33 mouse cellular contexts compared by ENCODE assay signal in the genomic region with DNA sequence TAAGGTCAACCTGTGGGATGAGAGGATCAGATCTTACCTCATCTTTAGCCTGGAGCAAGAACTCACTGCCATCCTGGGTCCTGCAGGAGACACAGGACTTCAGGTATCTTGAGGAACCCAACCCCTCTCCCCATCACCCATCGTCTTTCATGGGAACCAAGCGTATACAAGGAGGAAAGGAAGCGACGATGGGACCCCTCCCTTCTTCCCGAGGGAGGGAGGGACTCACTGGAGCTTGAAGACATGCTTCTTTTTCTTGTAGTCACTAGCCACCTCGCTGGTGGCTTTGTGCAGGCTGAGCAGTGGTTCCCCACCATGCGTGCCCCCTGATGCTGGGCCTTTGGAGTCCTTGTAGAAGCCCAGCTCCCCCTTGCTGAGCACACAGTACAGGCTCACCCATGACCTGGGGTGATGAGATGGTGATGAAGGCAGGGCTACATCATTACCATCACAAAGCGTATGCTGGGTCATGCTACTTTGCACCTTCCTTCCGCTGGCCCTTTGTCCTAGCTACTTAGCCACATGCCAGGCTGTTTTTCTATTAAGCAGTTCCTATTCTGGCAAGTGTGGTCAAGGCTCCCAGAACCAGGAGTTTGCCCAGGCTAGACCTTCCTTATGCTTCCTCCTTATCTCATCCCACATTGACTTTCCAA. TPM values are rescaled to one million over a fixed set of nuclear protein-coding genes. Genes with fewer than 3 reads are reported as not detected.
DNase-seq lines count a peak whose midpoint lies in the region; ATAC-seq and TF ChIP-seq lines count a peak whose summit lies in the region.
"Had no signal": no experiment of that assay in that cellular context is flagged by ENCODE, and none has a peak within 500 bp of the region (broad histone marks: within the 10 kb centered on the region; RNA-seq: fewer than 3 reads in every experiment).

No protein-coding gene starts in this region.

- in situ Hi-C loops in ES-E14 (cut with MboI; ENCODE audit: low sequenced_read_pairs in 2 of 2, unreplicated experiment in 2 of 2): no loop called here

- no peak overlapping the region for H3K4me2 ChIP-seq in liver, embryonic 11.5 days
- H3K4me2 ChIP-seq: embryonic facial prominence, embryonic 13.5 days; forebrain, embryonic 13.5 days; hindbrain, embryonic 12.5 days; hindbrain, embryonic 15.5 days had no signal

- no peaks in the 10 kb centered on the region for H3K36me3 ChIP-seq in testis, adult 2 months (ENCODE audit: control insufficient read depth, insufficient read depth, low read length)
- no peaks in the 10 kb centered on the region for H3K36me3 ChIP-seq in ES-E14 (ENCODE audit: control insufficient read depth, insufficient read depth, low read length, poor library complexity, severe bottlenecking)
- H3K36me3 ChIP-seq in liver, embryonic 11.5 days (ENCODE audit: control insufficient read depth, insufficient read depth, low read length): no peaks in the 10 kb centered on the region
- H3K36me3 ChIP-seq: embryonic facial prominence, embryonic 10.5 days; embryonic facial prominence, embryonic 13.5 days; heart, embryonic 10.5 days; heart, embryonic 13.5 days; hindbrain, embryonic 12.5 days; hindbrain, embryonic 15.5 days had no signal

- intact Hi-C loops in heart, postnatal 14 days (cut with DNase I): loop anchor here (5.0 kb wide), 1 partner anchor 87 kb away; the partner anchor contains the start of genes Blvrb and Sptbn4

- no peak for TF ChIP-seq CTCF in testis, adult 2 months (IDR thresholded peaks at IDR 0.05; ENCODE audit: control insufficient read depth, insufficient read depth, insufficient replicate concordance, low read depth, low read length)

- peak overlapping the region; percentile 35; the same call in 1 of the 2 replicates for H3K9ac ChIP-seq in ES-E14 (ENCODE audit: insufficient read depth, low read depth, low read length, poor library complexity, severe bottlenecking)
- no peak overlapping the region for H3K9ac ChIP-seq in liver, embryonic 11.5 days (ENCODE audit: low read depth, low read length)
- H3K9ac ChIP-seq: embryonic facial prominence, embryonic 13.5 days; forebrain, embryonic 13.5 days; heart, embryonic 13.5 days; hindbrain, embryonic 12.5 days; hindbrain, embryonic 15.5 days had no signal

- no peak for ATAC-seq in liver, embryonic 11.5 days (replicated peaks; ENCODE audit: low FRiP score)
- ATAC-seq: forebrain, embryonic 13.5 days; forebrain, embryonic 16.5 days; intestine, postnatal 0 days had no signal

- no peak for TF ChIP-seq POLR2A in testis, adult 2 months (IDR thresholded peaks at IDR 0.05; ENCODE audit: control insufficient read depth, low read depth, low read length)

- peak; percentile 85 for DNase-seq in heart, adult 11 months
- DNase-seq in heart, postnatal 14 days: no peak
- no peak for DNase-seq in testis, postnatal 14 days (ENCODE audit: low spot score)
- no peak for DNase-seq in ES-E14 (ENCODE audit: low read depth, low spot score)
- peak; percentile 10 for DNase-seq in naive thymus-derived CD4-positive, alpha-beta T cell, adult 2 months (ENCODE audit: low read depth)
- DNase-seq in ovary, adult 18-20 months (ENCODE audit: low spot score): no peak
- DNase-seq in liver, embryonic 11.5 days (ENCODE audit: low spot score): no peak
- DNase-seq: adrenal gland, postnatal 10 days; adrenal gland, postnatal 36 days; B cell, adult 2 months; cerebellum, adult 18-20 months; cerebellum, adult 9-10 months; cerebellum, postnatal 25 days; embryo, embryonic 11 days; gastrocnemius, adult 2 months; gastrocnemius, postnatal 14 days; heart, adult 2 months had no signal

- no peaks in the 10 kb centered on the region for H3K9me3 ChIP-seq in ES-E14 (ENCODE audit: control insufficient read depth, insufficient read depth, low read depth, low read length)
- H3K9me3 ChIP-seq in liver, embryonic 11.5 days (ENCODE audit: control insufficient read depth, low read length): peaks cover 2% of the 10 kb centered on the region; the same call in 1 of the 2 replicates
- H3K9me3 ChIP-seq: embryonic facial prominence, embryonic 13.5 days; forebrain, embryonic 13.5 days; heart, embryonic 10.5 days; heart, embryonic 13.5 days; hindbrain, embryonic 12.5 days; hindbrain, embryonic 15.5 days had no signal

- WGBS in liver, embryonic 11.5 days: 84% methylated on average over 9 of the region's 9 CpGs

- peaks cover 33% of the 10 kb centered on the region for H3K4me1 ChIP-seq in testis, adult 2 months (ENCODE audit: control insufficient read depth, insufficient read depth, low read length)
- H3K4me1 ChIP-seq in ES-E14 (ENCODE audit: control insufficient read depth in 2 of 2, insufficient read depth in 2 of 2, low read length in 2 of 2, poor library complexity in 1 of 2): peaks cover 7 to 8% of the 10 kb centered on the region in 2 experiments
- H3K4me1 ChIP-seq in liver, embryonic 11.5 days (replicated peaks; ENCODE audit: control insufficient read depth, insufficient read depth, low read length): peaks cover 30% of the 10 kb centered on the region

- peaks cover 4% of the 10 kb centered on the region for H3K27me3 ChIP-seq in testis, adult 2 months (ENCODE audit: control insufficient read depth, insufficient read depth, low read length)
- peaks cover 21% of the 10 kb centered on the region for H3K27me3 ChIP-seq in liver, embryonic 11.5 days (replicated peaks; ENCODE audit: control insufficient read depth, insufficient read depth, low read length)

- peak overlapping the region; percentile 53 for H3K4me3 ChIP-seq in testis, adult 2 months (ENCODE audit: control insufficient read depth, low read depth, low read length)
- H3K4me3 ChIP-seq in ES-E14 (ENCODE audit: insufficient read depth in 1 of 2, low read depth in 1 of 2, low read length in 2 of 2, poor library complexity in 1 of 2, severe bottlenecking in 1 of 2): peak overlapping the region in 1 of 2 experiments; percentile 31; a peak in 2 of 4 replicates
- H3K4me3 ChIP-seq in liver, embryonic 11.5 days (ENCODE audit: low read depth, low read length): no peak overlapping the region
- H3K4me3 ChIP-seq: embryonic facial prominence, embryonic 13.5 days; erythroblast, embryonic 14.5 days; gastrocnemius, adult 2 months; heart, adult 2 months; heart, embryonic 10.5 days; heart, embryonic 13.5 days; hindbrain, embryonic 12.5 days; hindbrain, embryonic 15.5 days had no signal

- no peak overlapping the region for H3K27ac ChIP-seq in testis, adult 2 months (ENCODE audit: control insufficient read depth, insufficient read depth, low read depth, low read length)
- peak overlapping the region; percentile 89 for H3K27ac ChIP-seq in ES-E14 (ENCODE audit: insufficient read depth, low read depth, low read length, poor library complexity, severe bottlenecking)
- H3K27ac ChIP-seq in liver, embryonic 11.5 days (ENCODE audit: low read depth, low read length): no peak overlapping the region
- H3K27ac ChIP-seq: embryonic facial prominence, embryonic 10.5 days; embryonic facial prominence, embryonic 13.5 days; forebrain, embryonic 13.5 days; gastrocnemius, adult 2 months; heart, adult 2 months; heart, embryonic 10.5 days; heart, embryonic 13.5 days; hindbrain, embryonic 12.5 days; hindbrain, embryonic 15.5 days had no signal

TF ChIP-seq in ES-E14, 5 proteins besides CTCF, POLR2A, EP300 and RAD21:
- TF ChIP-seq ZNF384 (IDR thresholded peaks at IDR 0.05; ENCODE audit: low read depth, low read length): no peak
- no peak for TF ChIP-seq HCFC1 (IDR thresholded peaks at IDR 0.05; ENCODE audit: borderline replicate concordance, insufficient read depth, low read length)
- TF ChIP-seq MAFK (IDR thresholded peaks at IDR 0.05; ENCODE audit: insufficient read depth, low read depth, low read length): peak; percentile 89
- TF ChIP-seq CHD2 (IDR thresholded peaks at IDR 0.05; ENCODE audit: low read depth, low read length): no peak
- no peak for TF ChIP-seq ZC3H11A (IDR thresholded peaks at IDR 0.05; ENCODE audit: borderline replicate concordance, low read depth, low read length)
TF ChIP-seq in ES-E14: peak in this region for 1.

RNA-seq across cellular contexts. Expression of gene Gm20479, which starts 2.6 kb away (rescaled TPM):
- under 1 TPM in 1 of 2 experiments, not detected in 1; 0.76 TPM for total RNA-seq in heart, postnatal 14 days (2021)
- 0.35 and 0.89 TPM in 2 replicates for polyA plus RNA-seq in testis, adult 2 months (2012; rRNA removed)
- total RNA-seq in ES-E14 (2012; rRNA removed): 1.4 and 1.5 TPM in 2 replicates
- polyA plus RNA-seq in liver, embryonic 11.5 days (2014; fragmentation: Nextera tagmentation; extraction: Ambion mirVana): 0.43 and 1.2 TPM in 2 replicates
- total RNA-seq: gastrocnemius, adult 2 months; heart, postnatal 25 days; hematopoietic stem cell, adult 5-6 weeks; MEL had no signal
- polyA plus RNA-seq: embryonic facial prominence, embryonic 10.5 days; embryonic facial prominence, embryonic 13.5 days; erythroblast, embryonic 14.5 days; forebrain, embryonic 13.5 days; forebrain, embryonic 16.5 days; gonadal fat pad, adult 2 months; heart, adult 2 months; heart, embryonic 16.5 days; hindbrain, embryonic 15.5 days had no signal

RNA-seq across cellular contexts. Expression of gene Shkbp1, which starts 4.0 kb away (rescaled TPM):
- total RNA-seq in heart, postnatal 14 days (2021): 1 to 10 TPM; 8.6 to 9.7 TPM
- polyA plus RNA-seq in testis, adult 2 months (2012; rRNA removed): 18.3 and 22.4 TPM in 2 replicates
- 28.8 and 45.5 TPM in 2 replicates for total RNA-seq in ES-E14 (2012; rRNA removed)
- polyA plus RNA-seq in liver, embryonic 11.5 days (2014; fragmentation: Nextera tagmentation; extraction: Ambion mirVana): 46.8 and 49.6 TPM in 2 replicates

RNA-seq across cellular contexts. Expression of gene Ltbp4, which starts 22.3 kb away (rescaled TPM):
- 100 to 1,000 TPM; 354 to 358 TPM for total RNA-seq in heart, postnatal 14 days (2021)
- polyA plus RNA-seq in testis, adult 2 months (2012; rRNA removed): 23.9 and 26.1 TPM in 2 replicates
- 65.8 and 114 TPM in 2 replicates for total RNA-seq in ES-E14 (2012; rRNA removed)
- polyA plus RNA-seq in liver, embryonic 11.5 days (2014; fragmentation: Nextera tagmentation; extraction: Ambion mirVana): 7.1 and 10.2 TPM in 2 replicates
- total RNA-seq: hematopoietic stem cell, adult 5-6 weeks had no signal

Comparison
In these comparisons a context has a peak if more than half of its experiments do, and no peak if none do; other contexts are left out.
1. DNase-seq: peak in heart, adult 11 months (single experiment) and naive thymus-derived CD4-positive, alpha-beta T cell, adult 2 months (single experiment); none in heart, postnatal 14 days (0 of 2), testis, postnatal 14 days (single experiment), ES-E14 (single experiment), ovary, adult 18-20 months (single experiment) and liver, embryonic 11.5 days (single experiment).